8 mouse cellular contexts compared by ENCODE assay signal in the genomic region with DNA sequence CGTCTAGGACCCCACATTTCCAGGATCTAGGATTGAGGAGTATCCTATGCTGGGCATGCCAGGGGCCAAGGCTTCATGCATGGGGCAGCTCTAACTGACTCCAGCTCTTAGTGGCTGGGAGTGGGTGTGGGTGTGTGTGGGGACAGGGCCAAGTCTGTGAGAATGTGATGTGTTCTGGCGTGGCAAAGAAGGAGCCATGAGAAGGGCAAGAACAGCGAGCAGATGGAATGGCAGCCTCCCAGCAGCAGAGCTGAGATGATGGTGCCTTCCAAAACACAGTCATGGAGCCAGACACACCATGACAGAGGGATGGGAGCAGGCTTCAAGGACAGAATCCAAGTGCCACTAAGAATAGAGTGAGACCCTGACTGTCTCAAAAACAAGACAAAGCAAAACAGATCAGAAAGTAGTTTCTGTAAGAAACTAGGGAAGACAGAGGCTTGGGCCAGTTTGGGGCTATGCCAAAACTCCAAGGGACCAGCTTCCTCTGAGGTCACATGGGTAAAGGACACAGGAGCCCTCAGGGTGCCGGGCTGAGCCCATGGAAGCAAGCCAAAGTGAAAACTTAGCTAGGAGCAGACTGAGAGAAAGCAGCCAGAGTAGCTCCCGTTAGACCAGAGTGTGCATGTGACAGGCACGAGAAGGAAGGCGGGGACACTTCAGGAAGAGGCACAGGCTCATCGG. TPM values are rescaled to one million over a fixed set of nuclear protein-coding genes. Genes with fewer than 3 reads are reported as not detected.
DNase-seq lines count a peak whose midpoint lies in the region; ATAC-seq lines count a peak whose summit lies in the region.
"Had no signal": no experiment of that assay in that cellular context is flagged by ENCODE, and none has a peak within 500 bp of the region (broad histone marks: within the 10 kb centered on the region; RNA-seq: fewer than 3 reads in every experiment).

No protein-coding gene starts in this region.

- no peak overlapping the region for H3K4me2 ChIP-seq in lung, embryonic 15.5 days

- no peak for ATAC-seq in lung, embryonic 15.5 days (ENCODE audit: borderline replicate concordance, extremely low read depth, low FRiP score, low TSS enrichment)

- peaks cover 34% of the 10 kb centered on the region for H3K36me3 ChIP-seq in lung, embryonic 15.5 days

- DNase-seq in right cerebral cortex, adult 18-20 months: peak; percentile 56
- DNase-seq in right cerebral cortex, postnatal 25 days: no peak
- peak; percentile 84 to 87 for DNase-seq in cerebellum, postnatal 25 days
- peak; percentile 27 to 35 for DNase-seq in heart, postnatal 36 days
- no peak for DNase-seq in c-Kit-positive CD71-positive TER-119-positive erythroid progenitor cells, embryonic 14.5 days (ENCODE audit: low spot score)
- DNase-seq in thymus, postnatal 14 days: no peak

- intact Hi-C loops in heart, postnatal 36 days (cut with DNase I): no loop called here

- no peak overlapping the region for H3K4me3 ChIP-seq in lung, embryonic 15.5 days

- 55% methylated on average over 8 of the region's 8 CpGs for WGBS in lung, embryonic 15.5 days

- H3K9me3 ChIP-seq in lung, embryonic 15.5 days: no peaks in the 10 kb centered on the region

- H3K4me1 ChIP-seq in lung, embryonic 15.5 days: peaks cover 17% of the 10 kb centered on the region

- no peak overlapping the region for H3K9ac ChIP-seq in lung, embryonic 15.5 days

- peak overlapping the region; percentile 31 for H3K27ac ChIP-seq in lung, embryonic 15.5 days

- H3K27me3 ChIP-seq in lung, embryonic 15.5 days: no peaks in the 10 kb centered on the region

RNA-seq across cellular contexts. Expression of a gene that starts 3.9 kb away (rescaled TPM):
- total RNA-seq in heart, postnatal 36 days (2021): 10 to 100 TPM; 12.4 to 12.7 TPM
- 42.2 and 46.3 TPM in 2 replicates for polyA plus RNA-seq in lung, embryonic 15.5 days (2015; fragmentation: Nextera tagmentation; extraction: Ambion mirVana)

RNA-seq across cellular contexts. Expression of a gene that starts 8.7 kb away (rescaled TPM):
- 1 to 10 TPM; 4.2 to 6.7 TPM for total RNA-seq in heart, postnatal 36 days (2021)
- polyA plus RNA-seq in lung, embryonic 15.5 days (2015; fragmentation: Nextera tagmentation; extraction: Ambion mirVana): 0.14 TPM in 1 of 2 replicates, not detected in the other
- polyA plus RNA-seq: neural tube, embryonic 11.5 days had no signal

RNA-seq across cellular contexts. Expression of a gene that starts 21.3 kb away (rescaled TPM):
- total RNA-seq in heart, postnatal 36 days (2021): 10 to 100 TPM; 28.7 to 34.3 TPM
- polyA plus RNA-seq in lung, embryonic 15.5 days (2015; fragmentation: Nextera tagmentation; extraction: Ambion mirVana): 21.4 and 22.4 TPM in 2 replicates

RNA-seq across cellular contexts. Expression of a gene that starts 28.5 kb away (rescaled TPM):
- total RNA-seq in heart, postnatal 36 days (2021): 10 to 100 TPM; 34.5 to 36.7 TPM
- polyA plus RNA-seq in lung, embryonic 15.5 days (2015; fragmentation: Nextera tagmentation; extraction: Ambion mirVana): 88.2 and 93.2 TPM in 2 replicates

RNA-seq across cellular contexts. Expression of a gene that starts 50.4 kb away (rescaled TPM):
- not detected for total RNA-seq in heart, postnatal 36 days (2021)
- polyA plus RNA-seq in lung, embryonic 15.5 days (2015; fragmentation: Nextera tagmentation; extraction: Ambion mirVana): 0.44 and 0.50 TPM in 2 replicates
- polyA plus RNA-seq: neural tube, embryonic 11.5 days had no signal

Comparison
In these comparisons a context has a peak if more than half of its experiments do, and no peak if none do; other contexts are left out.
1. DNase-seq: peak in right cerebral cortex, adult 18-20 months (single experiment), cerebellum, postnatal 25 days (2 of 2) and heart, postnatal 36 days (2 of 2); none in right cerebral cortex, postnatal 25 days (single experiment), c-Kit-positive CD71-positive TER-119-positive erythroid progenitor cells, embryonic 14.5 days (single experiment) and thymus, postnatal 14 days (single experiment).